Mouse (Mus musculus) stomach, postnatal 0 days (tissue): ENCODE results near the gene Clasp2.

Experiments
- CTCF ChIP-seq: IDR thresholded peaks from 2 replicates; pipeline ENCODE4 v1.5.1; 2016; ENCODE audit warnings: antibody characterized with exemption, low read depth, mild to moderate bottlenecking, moderate library complexity
- EP300 ChIP-seq: optimal IDR thresholded peaks from 2 replicates; pipeline ENCODE3; 2016; ENCODE audit warnings: antibody characterized with exemption

- TF ChIP-seq EP300: no peak
- no peak for TF ChIP-seq CTCF
These were observed 9.7 kb upstream of the Clasp2 start for GRCm38 (mm10) chr9:113731540-113731939.
